Mouse (Mus musculus) spleen, adult 2 months (tissue): ENCODE results near the gene Mrgprx2. TPM values are rescaled to one million over a fixed set of nuclear protein-coding genes. Genes with fewer than 3 reads are reported as not detected.
"Not testable (repeated sequence)": the region's sequence is repeated elsewhere in the genome, so short reads cannot be mapped to it uniquely, and the experiment has no call there.

Experiments
- DNase-seq, 2 experiments: peaks; one replicate each; pipeline versions ENCODE4 v3.0.0 to v3.0.0-alpha.2; 2012 to 2021; ENCODE audit warnings: low spot score in 2 of 2, low read depth in 1 of 2
- H3K27ac ChIP-seq: fragments of 200-500 bp; 2 replicates; pipeline ENCODE4 v1.5.1; 2012; ENCODE audit warnings: low read length, inconsistent platforms; ENCODE audit not compliant: insufficient read depth
- H3K27me3 ChIP-seq: fragments of 200-500 bp; 2 replicates; pipeline ENCODE4 v1.6.1; 2012; ENCODE audit warnings: mild to moderate bottlenecking, moderate library complexity, low read length, inconsistent platforms; ENCODE audit not compliant: control insufficient read depth, insufficient read depth
- H3K36me3 ChIP-seq: fragments of 200-500 bp; 2 replicates; pipeline ENCODE4 v1.6.1; 2012; ENCODE audit warnings: mild to moderate bottlenecking, low read length, inconsistent platforms; ENCODE audit not compliant: control insufficient read depth, insufficient read depth
- H3K4me1 ChIP-seq: fragments of 200-500 bp; 2 replicates; pipeline ENCODE4 v1.6.1; 2011; ENCODE audit warnings: inconsistent platforms; ENCODE audit not compliant: control insufficient read depth, insufficient read depth, insufficient read length
- H3K4me3 ChIP-seq: fragments of 200-500 bp; 2 replicates; pipeline ENCODE4 v1.5.1; 2011; ENCODE audit warnings: mild to moderate bottlenecking, inconsistent platforms; ENCODE audit not compliant: insufficient read depth, insufficient read length; ENCODE audit errors: extremely low read depth
- CTCF ChIP-seq: fragments of 200-500 bp; IDR thresholded peaks from 2 replicates; pipeline ENCODE4 v1.5.1; 2011; ENCODE audit warnings: mild to moderate bottlenecking, inconsistent platforms; ENCODE audit not compliant: insufficient read depth, insufficient read length, insufficient replicate concordance; ENCODE audit errors: extremely low read depth
- POLR2A ChIP-seq: fragments of 200-500 bp; IDR thresholded peaks from 2 replicates; pipeline ENCODE4 v1.6.1; 2011; ENCODE audit warnings: low read depth, low read length, inconsistent platforms
- WGBS: fragments of 180-500 bp; shearing (Covaris S2); methylation state at CpG from one replicate; pipeline ENCODE4 v1.1.7; 2018; 5-methylcytosine and 5-hydroxymethylcytosine counted together
- polyA plus RNA-seq: library from polyadenylated mRNA; depleted of rRNA; stranded (reverse); fragments of >200 nt; gene quantifications from 2 replicates; pipeline ENCODE4 v1.2.3, GENCODE M21; 2012; rRNA removed

The Mrgprx2 gene
- not detected in 2 replicates for polyA plus RNA-seq

DNA sequence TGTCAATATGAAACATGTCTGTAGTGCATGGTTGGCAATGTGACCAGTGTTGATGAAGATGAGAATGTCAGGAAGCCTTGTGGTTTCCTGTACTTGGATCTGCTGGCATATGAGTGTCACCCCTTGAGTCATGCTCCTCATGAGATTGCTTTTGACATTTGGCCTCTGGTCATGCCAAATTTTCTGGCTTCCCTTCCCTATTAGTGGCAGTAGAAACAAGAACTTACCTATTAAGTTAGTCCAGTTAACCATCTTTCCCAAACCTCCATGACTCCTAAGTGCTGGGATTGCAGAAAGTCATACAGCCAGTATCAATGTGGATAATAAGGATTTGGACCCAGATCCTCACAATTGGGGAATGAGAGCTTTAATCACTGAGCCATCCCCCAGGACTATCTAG is at the start of gene Mrgprx2:
Gene Mrgprx2 (minus strand): TSS at position 101 of the 400 bp plus-strand sequence.
- Histone ChIP-seq H3K4me3 (no peak within 1 kb of the TSS), H3K27ac (no peak within 1 kb of the TSS), H3K36me3 (no peaks in the 10 kb centered on the region), H3K27me3 (no peaks in the 10 kb centered on the region), H3K4me1 (no peaks in the 10 kb centered on the region)
- TF ChIP-seq POLR2A (no peak), CTCF (no peak)
- DNase-seq: no peak

GRCm38 (mm10) chr7:48456242-48456641 is 42.9 kb downstream of the Mrgprx2 start, which contains the start of gene Mrgprb1:
Mrgprb1 (minus strand) TSS chr7:48456342.
- DNase-seq: no peak
- no peaks in the 10 kb centered on the region for H3K4me1 ChIP-seq
- no peak for TF ChIP-seq POLR2A
- TF ChIP-seq CTCF: no peak
- 89% methylated on average over 3 of the region's 3 CpGs for WGBS
- H3K4me3 ChIP-seq: no peak within 1 kb of the TSS
- H3K27me3 ChIP-seq: no peaks in the 10 kb centered on the region
- H3K27ac ChIP-seq: no peak within 1 kb of the TSS
- H3K36me3 ChIP-seq: no peaks in the 10 kb centered on the region

- Histone ChIP-seq H3K4me1 (no peaks in the 10 kb centered on the region), H3K27ac (no peak overlapping the region), H3K4me3 (no peak overlapping the region), H3K27me3 (no peaks in the 10 kb centered on the region), H3K36me3 (no peaks in the 10 kb centered on the region)
- no peak for DNase-seq
- 49% methylated on average over 3 of the region's 3 CpGs for whole genome bisulfite sequencing
- TF ChIP-seq CTCF: no peak
- no peak for TF ChIP-seq POLR2A
Observed at GRCm38 (mm10) chr7:48436581-48436980, 62.5 kb downstream of the Mrgprx2 start.

DNA sequence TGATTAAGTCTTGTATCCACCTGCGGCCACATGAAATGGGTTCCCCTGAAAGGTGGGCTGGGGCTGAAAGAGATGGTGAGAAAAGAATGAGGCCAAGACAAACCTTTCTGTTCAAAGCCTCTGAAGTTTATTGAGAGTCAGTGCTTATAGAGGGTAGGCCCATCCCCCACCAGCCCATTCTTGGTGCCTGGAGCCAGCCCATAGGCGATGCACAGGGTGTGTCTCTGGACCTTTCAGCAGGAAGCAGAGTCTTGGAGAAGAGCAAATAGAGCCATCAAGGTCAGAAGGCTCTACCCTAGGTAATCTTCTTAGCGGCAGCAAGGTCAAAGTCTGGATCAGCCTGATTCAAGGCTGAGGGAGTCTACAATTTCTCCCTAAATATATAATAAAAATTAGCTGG is 63.2 kb downstream of the Mrgprx2 start:
- H3K27ac ChIP-seq: not testable (repeated sequence)

More for the DNA sequence above, 63.2 kb downstream of the Mrgprx2 start:
- WGBS: 77% methylated on average over 3 of the region's 3 CpGs
- H3K4me1 ChIP-seq, H3K4me3 ChIP-seq, H3K36me3 ChIP-seq, DNase-seq, H3K27me3 ChIP-seq: not testable (repeated sequence)

Other genes with a start within 250 kb of the Mrgprx2 start
- not detected in 2 replicates for gene Mrgprb8, start 110.8 kb downstream of the Mrgprx2 start, polyA plus RNA-seq
- not detected in 2 replicates for gene Mrgprb1, start 43.0 kb downstream of the Mrgprx2 start, polyA plus RNA-seq
- not detected in 2 replicates for gene Mrgprb2, start 58.8 kb upstream of the Mrgprx2 start, polyA plus RNA-seq
- gene Mrgprb3, start 144.5 kb upstream of the Mrgprx2 start, polyA plus RNA-seq: not detected in 2 replicates